Mouse (Mus musculus): Measurements from ENCODE around the gene Bbs10. TPM values are rescaled to one million over a fixed set of nuclear protein-coding genes. Genes with fewer than 3 reads are reported as not detected.

The Bbs10 gene
- total and polyA plus RNA-seq, 3 experiments, result 0.15 to 0.42 TPM; not detected in 1

GRCm38 (mm10) chr10:111299591-111299990, 1.1 kb downstream of the Bbs10 start:
- Histone ChIP-seq H3K4me1 (ENCODE audit: control insufficient read depth in 1 of 2, insufficient read depth in 2 of 2, low read length in 2 of 2) (no peaks in the 10 kb centered on the region), H3K9me3 (replicated peaks; ENCODE audit: insufficient read depth, low read length) (no peaks in the 10 kb centered on the region), H3K9ac (ENCODE audit: control insufficient read depth, low read depth, low read length, poor library complexity, severe bottlenecking) (no peak overlapping the region), H3K27ac (ENCODE audit: control insufficient read depth, low read depth, low read length) (no peak overlapping the region), H3K36me3 (ENCODE audit: control insufficient read depth in 1 of 2, insufficient read depth in 2 of 2, low read length in 2 of 2) (peaks cover 0 to 7% of the 10 kb centered on the region in 2 experiments; a peak in 2 of 4 replicates), H3K4me3 (ENCODE audit: control insufficient read depth in 1 of 2, insufficient read depth in 1 of 2, low read depth in 2 of 2, low read length in 2 of 2) (no peak overlapping the region), H3K79me2 (ENCODE audit: control insufficient read depth, insufficient read depth, low read length, poor library complexity) (no peaks in the 10 kb centered on the region), H3K27me3 (ENCODE audit: control insufficient read depth in 1 of 2, insufficient read depth in 2 of 2, low read length in 2 of 2) (no peaks in the 10 kb centered on the region)
- DNase-seq (ENCODE audit: low read depth, low spot score), result no peak
- TF ChIP-seq NELFE (IDR thresholded peaks at IDR 0.05; ENCODE audit: low read depth, low read length) (no peak), USF2 (IDR thresholded peaks at IDR 0.05; ENCODE audit: borderline replicate concordance in 1 of 2, insufficient read depth in 1 of 2, low read depth in 1 of 2, low read length in 2 of 2) (no peak), BHLHE40 (IDR thresholded peaks at IDR 0.05; ENCODE audit: borderline replicate concordance, low read depth, low read length) (no peak), MYB (IDR thresholded peaks at IDR 0.05; ENCODE audit: low read depth, low read length) (no peak), ZMIZ1 (IDR thresholded peaks at IDR 0.05; ENCODE audit: low read depth, low read length) (no peak), POLR2AphosphoS2 (IDR thresholded peaks at IDR 0.05; ENCODE audit: low read length) (no peak), GABPA (IDR thresholded peaks at IDR 0.05; ENCODE audit: low read depth, low read length) (no peak), CTCF (IDR thresholded peaks at IDR 0.05 in 2 of 3, conservative IDR thresholded peaks at IDR 0.05 in 1 of 3; ENCODE audit: control insufficient read depth in 1 of 3, insufficient read depth in 1 of 3, low read depth in 2 of 3, low read length in 3 of 3, poor library complexity in 1 of 3, severe bottlenecking in 1 of 3) (peak in 1 of 3 experiments; percentile 13; a peak in 1 of 6 replicates), SIN3A (IDR thresholded peaks at IDR 0.05; ENCODE audit: low read length) (no peak), USF1 (IDR thresholded peaks at IDR 0.05; ENCODE audit: low read depth, low read length) (no peak), CHD1 (IDR thresholded peaks at IDR 0.05; ENCODE audit: low read depth, low read length) (no peak), JUND (IDR thresholded peaks at IDR 0.05; ENCODE audit: low read depth, low read length) (no peak), POLR2AphosphoS5 (IDR thresholded peaks at IDR 0.05; ENCODE audit: borderline replicate concordance, low read depth, low read length) (no peak), MYC (IDR thresholded peaks at IDR 0.05; ENCODE audit: low read depth, low read length) (no peak), MEF2A (IDR thresholded peaks at IDR 0.05; ENCODE audit: extremely low read depth, insufficient replicate concordance, low read depth, low read length, poor library complexity, severe bottlenecking) (no peak), SMC3 (IDR thresholded peaks at IDR 0.05; ENCODE audit: low read depth, low read length) (peak; percentile 29), ELF1 (IDR thresholded peaks at IDR 0.05; ENCODE audit: low read depth, low read length) (no peak), MAZ (IDR thresholded peaks at IDR 0.05; ENCODE audit: low read depth, low read length) (no peak), MAFK (IDR thresholded peaks at IDR 0.05; ENCODE audit: borderline replicate concordance, low read depth, low read length) (no peak), RAD21 (IDR thresholded peaks at IDR 0.05; ENCODE audit: low read depth, low read length) (peak; percentile 11), CHD2 (IDR thresholded peaks at IDR 0.05; ENCODE audit: low read length) (no peak), EP300 (IDR thresholded peaks at IDR 0.05; ENCODE audit: low read depth in 1 of 2, low read length in 2 of 2) (no peak)
